Mouse (Mus musculus) MN1 (cell line): ENCODE results near the gene Il12rb1.
A peak's percentile ranks its signal among the peaks of the same experiment; 100 is the strongest.

Experiments used
- DNase-seq: peaks from one replicate; pipeline ENCODE4 v3.0.0-alpha.2; 2016; ENCODE audit warnings: low spot score

Gene Il12rb1

DNA sequence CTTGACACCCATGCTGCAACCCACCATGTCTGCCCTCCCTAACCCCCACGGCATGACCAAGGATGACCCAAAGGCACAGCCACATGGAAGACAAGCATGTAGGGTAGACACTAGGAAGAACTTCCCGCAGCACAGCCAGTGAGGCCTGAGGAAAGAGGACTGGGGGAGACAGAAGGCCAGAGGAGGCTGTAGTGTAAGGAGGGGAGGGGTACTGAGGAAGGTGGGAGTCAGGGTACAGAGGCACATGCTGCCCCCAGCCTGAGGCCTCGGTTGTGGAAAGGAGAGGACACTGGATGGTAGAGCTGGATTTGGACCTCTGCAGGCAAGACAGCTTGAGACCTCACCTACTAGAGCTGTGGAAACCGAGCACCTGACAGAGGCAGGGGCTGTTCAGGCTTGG lies 42.7 kb downstream of the Il12rb1 start:
- no peak for DNase-seq

DNA sequence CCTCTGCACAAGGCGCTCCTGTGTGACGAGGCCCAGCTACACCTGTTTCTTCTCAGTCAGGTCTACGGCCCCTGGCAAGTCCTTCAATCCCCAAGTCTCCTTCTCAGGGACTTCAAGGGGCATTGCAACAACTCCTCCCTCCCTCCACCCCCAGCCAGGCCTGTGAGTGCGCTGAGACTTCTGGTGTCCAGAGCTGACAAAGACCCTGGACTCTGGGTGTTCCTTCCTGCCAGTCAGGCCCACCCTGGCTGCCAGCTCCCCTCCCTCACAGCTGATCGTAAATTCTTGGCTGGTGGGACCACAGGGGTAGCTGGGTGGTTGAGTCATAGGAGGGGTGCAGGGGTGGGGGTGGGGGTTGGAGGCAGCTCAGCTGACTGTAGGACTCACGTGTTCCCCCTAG lies 43.6 kb downstream of the Il12rb1 start:
- no peak for DNase-seq

DNA sequence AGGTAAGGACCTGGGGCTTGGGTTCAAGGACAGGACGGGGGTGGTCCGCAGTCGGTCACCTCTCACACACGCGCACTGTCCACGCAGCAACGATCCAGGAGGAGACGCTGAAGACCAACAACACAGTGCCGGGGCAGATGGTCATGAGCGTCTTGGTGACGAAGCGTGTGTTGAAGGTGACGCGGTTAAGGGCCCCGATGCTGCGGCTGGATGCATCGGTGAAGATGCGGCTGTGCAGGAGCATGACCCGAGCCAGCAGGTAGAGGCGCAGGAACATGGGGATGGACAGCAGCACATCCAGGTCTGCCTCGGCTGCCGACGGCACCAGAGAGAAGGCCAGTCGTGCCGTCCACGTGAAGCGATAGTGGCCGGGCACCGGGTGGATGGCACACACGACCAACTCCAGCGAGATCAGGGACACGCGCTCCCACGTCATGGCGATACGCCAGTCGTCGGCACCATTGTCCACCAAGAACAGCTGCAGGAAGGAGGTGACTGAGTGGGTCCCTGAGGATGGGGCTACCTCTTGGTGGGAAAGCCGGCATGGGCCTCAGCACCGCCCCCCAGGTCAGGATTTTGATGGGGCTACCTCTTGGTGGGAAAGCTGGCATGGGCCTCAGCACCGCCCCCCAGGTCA lies 44.5 kb downstream of the Il12rb1 start:
- no peak for DNase-seq

DNA sequence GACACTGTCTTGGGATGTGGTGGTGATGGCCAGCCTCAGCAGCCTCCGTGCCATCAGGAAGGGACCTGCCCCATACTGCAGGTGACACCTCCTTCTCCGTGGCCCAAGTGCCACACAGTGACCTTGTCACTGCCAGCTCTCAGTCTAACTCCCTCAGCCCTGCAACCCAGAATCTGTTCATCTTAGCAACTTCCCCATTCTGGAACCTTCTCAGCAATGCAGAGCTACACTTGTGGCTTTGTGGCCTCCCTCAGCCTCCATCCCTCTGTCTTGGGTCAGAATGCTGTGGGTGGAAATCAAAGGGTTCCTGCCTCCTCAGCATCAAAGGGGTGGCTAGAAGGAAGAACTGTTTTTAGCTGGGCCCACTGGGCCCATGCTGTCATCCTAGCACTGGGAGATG lies 45.6 kb downstream of the Il12rb1 start:
- DNase-seq: no peak

DNA sequence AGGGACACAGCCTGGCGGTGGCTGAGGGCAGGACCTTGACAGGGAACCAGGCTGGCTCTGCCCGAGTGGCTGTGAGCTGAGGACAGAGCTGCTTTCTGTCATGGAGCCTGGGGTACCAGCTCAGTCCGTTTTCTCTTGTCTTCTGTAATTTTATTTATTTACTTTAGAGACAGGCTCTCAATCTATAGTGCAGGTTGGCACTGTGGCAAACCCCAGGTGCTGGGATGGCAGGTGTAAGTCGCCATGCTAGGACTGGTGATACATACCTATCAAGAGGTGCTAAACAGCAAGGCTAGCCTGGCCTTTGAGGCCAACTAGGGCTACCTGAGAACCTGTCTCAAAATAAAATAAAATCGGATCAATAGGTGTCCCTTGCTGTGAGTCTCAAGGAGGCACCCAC lies 47.8 kb downstream of the Il12rb1 start:
- DNase-seq: no peak

DNA sequence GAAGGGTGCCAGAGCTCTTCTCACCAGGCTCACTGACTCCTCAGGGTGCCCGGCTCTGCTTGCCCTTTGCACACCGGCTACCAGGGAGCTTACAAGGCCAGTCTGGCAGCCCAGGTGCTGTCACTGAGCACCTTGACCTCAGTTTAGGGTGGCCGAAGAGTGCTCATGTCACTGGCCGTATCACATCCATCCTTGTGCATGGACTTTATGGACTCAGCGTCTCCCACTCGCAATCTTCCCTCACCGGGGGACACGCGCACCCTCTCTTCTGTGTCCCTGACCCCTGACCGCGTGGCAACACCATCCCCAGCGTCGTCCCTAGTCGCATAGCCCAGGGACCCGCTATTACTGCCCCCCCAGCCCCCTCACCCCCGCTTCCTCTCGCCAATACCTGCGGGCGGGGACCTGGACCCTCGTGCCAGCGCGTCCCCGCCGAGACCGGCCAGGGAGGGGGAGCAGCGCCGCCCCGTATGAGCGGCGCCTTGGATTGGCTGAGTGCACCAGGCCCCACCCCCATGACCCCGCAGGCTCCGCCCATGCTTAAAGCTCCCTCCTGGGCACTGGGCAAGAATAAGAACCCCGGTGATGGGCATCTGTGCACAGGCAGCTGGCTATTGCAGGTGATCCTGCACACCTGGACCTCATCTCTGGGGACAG lies 48.4 kb downstream of the Il12rb1 start:
- peak; percentile 58 for DNase-seq

DNA sequence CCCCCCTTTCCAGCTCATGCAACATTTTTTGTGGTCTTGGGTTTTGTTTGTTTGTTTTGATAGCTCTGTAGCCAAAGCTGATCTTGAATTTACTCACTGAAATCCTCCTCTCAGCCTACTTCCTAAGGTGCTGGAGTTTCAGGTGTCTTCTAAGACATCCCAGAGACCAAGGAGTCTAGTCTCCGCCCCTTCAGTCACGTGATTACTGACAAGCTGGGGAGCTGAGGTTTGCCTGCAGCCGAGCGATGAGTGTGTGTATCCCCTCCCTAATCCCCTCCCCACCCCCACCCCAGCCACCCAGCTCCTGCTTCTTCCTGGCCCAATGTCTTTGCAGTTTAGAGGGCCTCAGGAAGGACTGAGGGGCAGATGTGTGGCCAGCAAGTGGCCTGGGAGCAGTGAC lies 49.3 kb downstream of the Il12rb1 start:
- peak; percentile 44 for DNase-seq

DNA sequence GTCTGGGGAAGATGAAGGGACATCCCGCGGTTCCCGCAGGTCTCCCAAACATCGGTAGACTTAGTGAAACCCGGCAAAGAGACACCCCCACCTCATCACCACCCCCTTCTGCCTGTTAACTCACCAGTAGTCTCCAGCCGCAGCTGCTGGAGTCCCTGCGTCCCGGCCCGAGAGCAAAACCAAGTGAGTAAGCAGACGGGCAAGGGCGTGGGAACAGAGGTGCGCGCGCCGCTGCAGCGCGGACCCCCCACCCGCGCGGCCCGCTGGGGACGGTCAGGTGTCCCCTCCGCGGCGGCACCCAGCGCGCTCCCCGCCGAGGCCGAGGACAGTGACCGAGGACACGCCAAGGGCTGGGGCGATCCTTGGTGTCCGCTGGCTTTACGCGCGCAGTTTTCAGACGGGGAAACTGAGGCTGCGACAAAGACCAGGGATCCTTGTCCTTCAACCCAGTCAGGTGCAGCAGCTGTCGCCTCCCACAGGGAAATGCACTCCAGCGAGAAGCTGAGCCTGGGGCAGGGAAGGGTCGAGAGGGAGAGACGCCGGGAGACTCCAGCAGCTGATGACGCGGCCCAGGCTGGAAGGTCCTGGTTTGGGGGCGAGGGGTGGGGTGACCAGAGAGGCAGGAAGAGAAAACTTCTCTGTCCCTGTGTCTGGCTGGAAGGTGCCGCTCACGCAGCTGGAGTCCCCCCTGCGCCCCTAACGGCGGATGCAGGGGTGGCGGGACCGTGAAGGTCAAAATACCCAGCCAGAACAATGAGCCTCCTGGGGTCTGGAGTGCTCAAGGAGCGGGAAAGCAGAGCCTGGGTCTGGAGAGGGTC lies 54.8 kb downstream of the Il12rb1 start, which contains the start of gene Kcnn1:
TSS of gene Kcnn1 (minus strand) at position 435 of the 818 bp plus-strand sequence.
- DNase-seq: peak; percentile 67

DNA sequence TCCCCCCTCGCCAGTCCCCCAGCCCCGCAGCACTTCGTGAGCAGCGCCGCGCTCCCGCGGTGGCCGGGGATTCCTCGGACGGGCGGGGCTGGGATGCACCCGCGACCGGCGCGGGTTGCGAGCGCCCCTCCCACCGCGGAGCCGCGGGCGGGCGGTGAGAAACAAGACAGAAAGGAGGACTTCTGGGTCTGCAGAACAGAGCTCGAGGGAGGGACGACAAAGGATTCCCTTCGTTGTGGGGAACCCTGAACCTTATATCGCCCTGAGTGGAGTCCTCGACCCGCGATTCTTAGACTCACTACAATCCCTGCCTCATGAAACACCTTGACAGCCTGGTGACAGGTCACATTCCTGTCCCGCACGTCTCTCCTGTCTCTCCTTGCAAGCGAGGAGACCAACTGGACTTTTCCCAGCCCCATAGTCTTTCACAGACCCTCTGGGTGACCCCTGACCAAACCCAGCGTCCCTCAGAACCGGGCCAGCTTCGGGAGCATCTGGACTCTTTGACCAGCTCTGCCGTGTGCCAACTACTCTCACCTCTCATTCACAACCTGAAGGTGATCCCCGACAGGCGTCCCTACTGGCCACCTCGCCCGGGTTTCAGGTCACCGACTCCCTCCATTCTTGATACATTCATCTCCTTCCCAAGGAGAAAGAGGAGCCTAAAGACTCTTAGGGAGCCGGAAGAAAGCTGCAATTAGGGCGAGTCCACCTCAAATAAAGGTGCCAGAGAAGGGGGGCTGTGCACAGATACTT lies 55.9 kb downstream of the Il12rb1 start:
- peak; percentile 48 for DNase-seq

DNA sequence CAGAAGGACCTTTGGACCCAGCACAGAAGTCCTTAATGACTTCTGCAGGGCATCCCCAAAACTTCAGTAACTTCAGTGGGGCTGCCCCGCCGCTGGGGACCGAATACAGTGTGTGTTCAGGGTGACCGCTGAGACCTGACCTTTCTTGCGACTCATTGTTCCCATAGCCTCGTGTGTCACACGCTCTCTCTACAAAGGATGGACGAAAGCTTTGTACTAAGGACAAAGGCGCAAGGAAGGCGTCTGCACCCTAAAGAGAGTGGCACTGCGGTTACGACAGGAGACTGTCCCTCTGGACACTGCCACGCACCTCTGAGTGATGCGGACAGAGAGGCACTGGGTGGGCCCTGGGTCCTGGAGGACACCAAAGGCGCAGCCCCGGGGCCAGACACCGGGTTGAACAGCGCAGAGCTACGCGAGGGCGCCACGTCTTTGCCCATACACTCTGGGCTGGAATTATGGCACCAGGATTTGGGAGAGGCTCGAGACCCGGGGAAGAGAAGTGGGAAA lies 56.5 kb downstream of the Il12rb1 start:
- no peak for DNase-seq

DNA sequence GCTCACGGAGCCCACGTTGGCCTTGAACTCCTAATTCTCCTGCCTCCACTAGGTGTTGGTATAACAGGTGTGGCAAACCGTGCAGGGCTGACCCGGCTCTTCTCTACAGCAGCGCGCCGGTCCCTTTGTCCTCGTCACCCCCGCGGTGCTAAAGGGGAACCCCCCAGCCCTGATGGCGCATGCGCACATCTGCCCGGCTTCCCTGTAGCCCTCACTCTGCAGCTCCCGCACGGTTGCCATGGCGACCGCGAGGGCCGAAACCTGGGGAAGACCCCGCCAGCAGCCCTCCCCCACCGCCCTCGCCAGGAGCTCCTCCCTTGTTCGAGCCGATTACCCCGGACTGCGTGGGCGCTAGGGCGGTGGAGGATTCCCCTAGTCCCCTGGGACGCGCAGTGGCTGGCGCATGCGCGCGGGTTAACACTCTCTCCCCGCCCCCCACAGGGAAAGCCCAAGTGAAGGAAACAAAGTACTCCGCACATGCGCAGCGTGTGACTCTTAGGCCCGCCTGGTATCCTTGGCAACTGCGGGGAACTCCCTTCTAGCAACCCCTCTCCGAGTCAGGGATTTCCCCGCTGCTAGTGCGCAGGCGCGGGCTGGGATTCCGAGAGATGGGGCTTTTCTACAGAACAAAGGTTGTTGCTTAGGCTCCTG lies 57.2 kb downstream of the Il12rb1 start:
- peak; percentile 100 for DNase-seq

DNA sequence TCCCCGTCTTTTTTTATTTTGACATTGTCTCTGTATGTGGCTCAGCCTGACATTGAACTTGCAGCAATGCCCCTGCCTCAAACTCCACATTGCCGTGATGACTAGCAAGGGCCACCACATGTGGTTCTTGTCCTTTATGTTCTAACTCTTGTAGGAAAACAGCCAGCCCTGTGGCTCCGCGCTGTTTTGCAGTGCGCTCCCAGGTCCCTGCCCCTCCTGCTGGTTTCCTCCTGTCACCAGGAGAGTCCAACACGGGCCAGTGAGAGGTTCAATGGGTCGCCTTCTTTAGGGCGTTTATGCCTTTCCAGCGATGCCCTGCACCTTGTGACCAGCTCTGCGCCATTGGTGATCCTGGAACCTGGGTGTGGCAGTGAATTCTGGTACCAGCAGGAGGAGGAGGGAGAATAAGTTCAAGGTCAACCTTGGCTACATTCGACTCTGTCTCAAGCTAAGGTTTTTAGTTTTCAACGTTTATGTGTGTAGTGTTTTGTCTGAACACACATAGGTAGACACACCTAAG lies 57.8 kb downstream of the Il12rb1 start:
- no peak for DNase-seq

DNA sequence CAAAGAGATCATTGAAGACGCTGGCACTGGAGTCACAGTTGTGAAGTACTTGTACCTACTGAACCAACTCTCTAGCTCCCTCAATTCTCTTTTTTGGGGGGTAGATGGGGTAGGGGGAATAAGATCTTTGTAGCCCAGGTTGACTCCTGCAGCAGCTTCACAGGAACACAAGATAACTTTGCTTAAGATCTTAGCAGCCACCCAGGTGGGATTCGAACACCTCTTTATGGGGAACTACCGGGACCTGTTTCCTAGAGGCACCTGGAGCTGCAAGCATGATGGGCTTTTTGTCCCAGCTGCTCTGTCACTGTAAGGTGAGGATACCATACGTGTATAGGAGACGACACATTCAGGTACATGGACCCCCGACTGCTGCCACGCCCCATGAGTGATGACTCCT lies 58.3 kb downstream of the Il12rb1 start:
- no peak for DNase-seq

DNA sequence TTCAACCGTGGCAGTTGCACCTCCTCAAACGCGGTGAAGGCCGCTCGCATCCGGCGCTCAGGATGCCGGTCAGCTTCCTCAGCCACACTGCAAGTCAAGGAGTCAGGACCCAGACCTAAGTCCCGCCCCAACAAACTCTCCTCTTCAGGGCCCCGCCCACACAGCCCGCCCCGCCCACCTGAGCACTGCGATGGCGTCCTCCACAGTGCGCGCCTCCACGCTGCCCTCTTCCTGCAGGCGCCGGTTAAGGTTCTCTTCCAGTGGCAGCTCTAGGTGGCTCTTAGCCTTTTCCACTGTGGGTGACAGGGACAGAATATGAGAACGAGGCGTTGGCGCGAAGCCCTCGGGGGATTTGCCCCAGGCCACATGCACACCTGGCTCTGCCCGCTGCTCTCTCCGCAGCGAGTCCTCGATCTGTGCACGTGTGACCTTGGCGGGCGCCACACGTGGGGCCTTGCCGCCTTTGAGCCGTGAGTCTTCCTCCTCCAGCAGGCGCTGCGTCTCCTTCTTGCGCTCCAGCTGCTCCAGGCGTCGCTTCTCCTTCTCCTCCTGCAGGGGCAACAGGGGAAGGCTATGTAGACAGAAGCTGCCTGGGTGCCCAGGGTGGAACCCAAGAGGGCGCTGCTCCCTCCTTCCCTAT lies 60.4 kb downstream of the Il12rb1 start:
- DNase-seq: no peak

DNA sequence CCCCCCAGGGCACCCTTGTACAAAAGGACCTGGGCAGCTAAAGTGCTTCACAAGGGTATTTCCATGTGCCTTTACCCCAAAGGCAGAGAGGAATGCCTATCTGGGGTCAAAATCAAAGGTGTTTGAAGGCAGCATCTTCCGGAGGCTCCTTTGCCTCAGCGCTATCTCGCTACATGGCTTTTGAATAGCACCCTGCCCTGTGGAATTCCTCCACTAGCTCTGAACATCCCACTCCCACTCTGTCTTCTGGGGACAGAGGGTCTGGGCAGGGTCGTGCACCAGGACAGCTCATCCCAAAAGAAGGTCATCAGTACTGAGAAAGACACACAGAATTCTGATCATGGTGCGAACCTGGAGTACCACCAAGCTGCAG lies 60.9 kb downstream of the Il12rb1 start:
- no peak for DNase-seq

DNA sequence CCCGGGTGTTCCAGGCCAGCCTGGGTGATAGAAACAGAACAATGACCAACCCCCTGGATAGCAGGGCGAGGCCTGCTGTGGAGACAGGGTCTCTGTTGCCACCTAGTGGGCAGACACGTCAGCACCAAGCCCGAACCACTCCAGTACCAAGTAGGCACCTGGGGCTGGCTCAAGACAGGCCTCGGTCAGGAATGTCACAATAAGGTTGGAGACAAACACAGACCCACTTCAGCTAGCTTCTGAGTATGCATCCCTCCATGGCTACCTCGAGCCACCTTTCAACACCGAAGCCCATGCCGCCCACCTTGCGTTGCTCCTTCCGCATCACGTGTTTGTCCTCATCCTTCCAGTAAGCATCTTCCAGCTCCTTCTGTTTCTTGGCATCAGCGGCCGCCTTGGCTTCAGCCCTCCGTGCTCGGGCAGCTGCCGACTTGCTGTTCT lies 61.4 kb downstream of the Il12rb1 start:
- DNase-seq: peak; percentile 85
